Mouse (Mus musculus) erythroblast, embryonic 14.5 days (primary cell): ENCODE measurements around the gene Srebf2.

Experiments used
- GATA1 ChIP-seq: IDR thresholded peaks from 2 replicates; pipeline ENCODE4 v1.6.1; 2012; ENCODE audit warnings: low read length, inconsistent platforms, mixed read lengths
- TAL1 ChIP-seq: IDR thresholded peaks from 3 replicates; pipeline ENCODE4 v1.6.1; 2012; ENCODE audit warnings: low read length, inconsistent platforms, mixed read lengths

GRCm38 (mm10) chr15:82186931-82187330 is 40.0 kb downstream of the Srebf2 start:
- TF ChIP-seq TAL1 (no peak), GATA1 (no peak)
